Mouse (Mus musculus): ENCODE data around the gene Ago3.

DNA sequence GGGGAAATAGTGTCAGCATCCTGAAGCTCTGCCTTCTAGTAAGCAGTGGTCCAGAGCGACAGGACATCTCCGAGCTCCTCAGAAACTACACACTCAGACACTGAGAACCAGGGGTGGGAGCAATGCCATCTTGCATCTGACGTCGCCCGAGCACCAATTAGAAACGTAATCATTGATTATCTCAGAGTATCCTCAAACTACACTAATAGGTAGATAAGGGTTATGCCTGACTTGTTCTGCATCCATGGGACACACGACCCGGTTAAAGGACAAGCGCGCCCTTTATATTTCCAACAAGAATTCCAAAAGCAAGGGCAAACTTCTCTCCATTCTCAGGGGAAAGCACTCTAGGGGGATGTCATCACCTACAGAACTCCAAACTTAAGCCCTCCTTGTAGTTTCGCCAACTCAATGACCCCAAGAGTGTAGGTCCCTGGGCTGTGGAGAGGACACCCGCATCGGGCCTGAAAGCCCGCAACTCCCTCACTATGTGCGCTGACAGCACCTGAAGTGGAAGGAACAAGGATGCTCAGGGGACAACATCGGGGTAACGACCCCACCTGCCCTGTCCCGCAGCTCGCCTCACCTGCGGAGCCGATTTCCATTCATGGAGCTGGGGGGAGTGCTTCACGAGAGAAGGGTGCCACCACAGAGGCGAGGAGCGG is 542 bp downstream of the Ago3 start:
- TF ChIP-seq GATA1 (IDR thresholded peaks at IDR 0.05; ENCODE audit: low read length) (no peak), TAL1 (IDR thresholded peaks at IDR 0.05; ENCODE audit: low read length) (no peak)
